Mouse (Mus musculus): ENCODE measurements around the gene Mrps14. TPM values are rescaled to one million over a fixed set of nuclear protein-coding genes. Genes with fewer than 3 reads are reported as not detected.
A peak's percentile ranks its signal among the peaks of the same experiment; 100 is the strongest.

Mrps14 gene
- polyA plus RNA-seq, 1 experiment: 76.9 TPM

DNA sequence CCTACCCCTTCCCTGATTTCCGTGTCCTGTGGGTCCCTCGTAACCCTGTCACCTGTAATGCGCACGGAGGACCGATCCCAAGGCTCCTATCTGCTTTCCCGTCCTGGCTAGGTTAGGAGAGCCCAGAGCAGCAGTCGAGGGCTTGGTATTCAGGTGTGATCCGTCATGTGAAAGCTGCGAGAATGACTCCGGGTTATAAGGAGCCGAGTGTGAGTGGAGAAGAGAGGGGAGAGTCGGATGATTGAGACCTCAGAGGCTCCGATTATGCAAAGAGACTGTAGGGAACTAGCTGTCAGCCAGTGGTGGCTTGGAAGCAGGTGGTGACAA is 285 bp downstream of the Mrps14 start:
- H3K9ac ChIP-seq (ENCODE audit: low read depth, poor library complexity, severe bottlenecking): peak overlapping the region; percentile 86
- peaks cover 19% of the 10 kb centered on the region for H3K36me3 ChIP-seq (ENCODE audit: control insufficient read depth, insufficient read depth, low read length, poor library complexity, severe bottlenecking)
- no peaks in the 10 kb centered on the region for H3K9me3 ChIP-seq (replicated peaks; ENCODE audit: control insufficient read depth, insufficient read depth, low read length, poor library complexity, severe bottlenecking)
- H3K4me3 ChIP-seq (ENCODE audit: low read depth, low read length): peak overlapping the region; percentile 98
- no peaks in the 10 kb centered on the region for H3K27me3 ChIP-seq (ENCODE audit: control insufficient read depth, insufficient read depth, low read length, poor library complexity, severe bottlenecking)
- peak overlapping the region; percentile 7; the same call in 1 of the 2 replicates for H3K27ac ChIP-seq (ENCODE audit: insufficient read depth, low read length)
- TF ChIP-seq EP300 (IDR thresholded peaks at IDR 0.05; ENCODE audit: insufficient read depth, low read depth, low read length): no peak
- TF ChIP-seq CTCF (IDR thresholded peaks at IDR 0.05; ENCODE audit: low read depth, low read length): no peak
- no peak for TF ChIP-seq POLR2A (IDR thresholded peaks at IDR 0.05; ENCODE audit: insufficient read depth, low read length)
- H3K4me1 ChIP-seq (ENCODE audit: control insufficient read depth, insufficient read depth, low read length): no peaks in the 10 kb centered on the region

DNA sequence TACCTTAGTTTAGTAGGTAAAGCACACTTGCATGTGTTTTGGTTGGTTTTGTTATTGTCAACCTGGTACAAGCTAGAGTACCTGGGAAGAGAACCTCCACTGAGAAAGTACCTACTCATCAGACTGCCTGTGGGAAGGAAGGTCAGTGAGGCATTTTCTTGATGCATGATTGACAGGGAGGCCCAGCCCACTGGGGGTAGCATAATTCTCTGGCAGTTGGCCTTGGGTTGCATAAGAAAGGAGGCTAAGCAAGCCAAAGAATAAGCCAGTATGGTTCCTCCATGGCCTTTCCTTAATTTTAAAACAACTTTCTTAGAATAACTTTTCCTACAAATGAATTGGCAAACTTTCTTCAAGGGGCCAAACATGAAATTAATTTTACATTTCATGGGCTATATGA is 10.5 kb downstream of the Mrps14 start:
- no peak overlapping the region for H3K9ac ChIP-seq (ENCODE audit: low read depth, poor library complexity, severe bottlenecking)
- TF ChIP-seq EP300 (IDR thresholded peaks at IDR 0.05; ENCODE audit: insufficient read depth, low read depth, low read length) (no peak), CTCF (IDR thresholded peaks at IDR 0.05; ENCODE audit: low read depth, low read length) (no peak), POLR2A (IDR thresholded peaks at IDR 0.05; ENCODE audit: insufficient read depth, low read length) (no peak)
- no peaks in the 10 kb centered on the region for H3K9me3 ChIP-seq (replicated peaks; ENCODE audit: control insufficient read depth, insufficient read depth, low read length, poor library complexity, severe bottlenecking)
- H3K27me3 ChIP-seq (ENCODE audit: control insufficient read depth, insufficient read depth, low read length, poor library complexity, severe bottlenecking): no peaks in the 10 kb centered on the region
- H3K27ac ChIP-seq (ENCODE audit: insufficient read depth, low read length): peak overlapping the region; percentile 69
- peaks cover 4% of the 10 kb centered on the region for H3K4me1 ChIP-seq (ENCODE audit: control insufficient read depth, insufficient read depth, low read length)
- H3K4me3 ChIP-seq (ENCODE audit: low read depth, low read length): no peak overlapping the region
- peaks cover 78% of the 10 kb centered on the region for H3K36me3 ChIP-seq (ENCODE audit: control insufficient read depth, insufficient read depth, low read length, poor library complexity, severe bottlenecking)

DNA sequence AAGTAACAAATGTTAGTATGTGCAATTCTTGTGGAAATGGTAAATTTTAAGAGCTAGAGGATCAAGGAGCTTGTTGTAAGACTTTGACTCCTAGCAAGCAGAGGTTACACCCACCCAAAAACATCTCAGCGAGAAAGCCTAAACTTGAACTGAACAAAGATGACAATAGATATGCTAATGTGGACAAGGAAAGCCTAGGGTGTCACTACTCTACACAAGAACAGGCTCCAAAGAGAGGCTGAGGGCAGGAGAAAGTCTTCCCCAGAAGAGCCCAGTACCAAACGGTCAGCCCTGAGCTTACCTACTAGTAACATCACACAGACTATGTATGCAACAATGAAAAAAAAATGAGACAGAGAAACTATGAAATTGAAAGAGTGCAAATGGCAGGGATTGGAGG is 14.8 kb downstream of the Mrps14 start:
- H3K9ac ChIP-seq (ENCODE audit: low read depth, poor library complexity, severe bottlenecking): 0 out of 2 replicates have a peak overlapping the region, but pooled peaks have one; percentile 96
- TF ChIP-seq EP300 (IDR thresholded peaks at IDR 0.05; ENCODE audit: insufficient read depth, low read depth, low read length) (0 out of 2 replicates have a peak, but pooled peaks have one; percentile 52), CTCF (IDR thresholded peaks at IDR 0.05; ENCODE audit: low read depth, low read length) (no peak), POLR2A (IDR thresholded peaks at IDR 0.05; ENCODE audit: insufficient read depth, low read length) (no peak)
- H3K27ac ChIP-seq (ENCODE audit: insufficient read depth, low read length): peak overlapping the region; percentile 31; the same call in 1 of the 2 replicates
- H3K9me3 ChIP-seq (replicated peaks; ENCODE audit: control insufficient read depth, insufficient read depth, low read length, poor library complexity, severe bottlenecking): no peaks in the 10 kb centered on the region
- H3K4me3 ChIP-seq (ENCODE audit: low read depth, low read length): no peak overlapping the region
- no peaks in the 10 kb centered on the region for H3K27me3 ChIP-seq (ENCODE audit: control insufficient read depth, insufficient read depth, low read length, poor library complexity, severe bottlenecking)
- peaks cover 42% of the 10 kb centered on the region for H3K36me3 ChIP-seq (ENCODE audit: control insufficient read depth, insufficient read depth, low read length, poor library complexity, severe bottlenecking)
- peaks cover 1% of the 10 kb centered on the region for H3K4me1 ChIP-seq (ENCODE audit: control insufficient read depth, insufficient read depth, low read length)

DNA sequence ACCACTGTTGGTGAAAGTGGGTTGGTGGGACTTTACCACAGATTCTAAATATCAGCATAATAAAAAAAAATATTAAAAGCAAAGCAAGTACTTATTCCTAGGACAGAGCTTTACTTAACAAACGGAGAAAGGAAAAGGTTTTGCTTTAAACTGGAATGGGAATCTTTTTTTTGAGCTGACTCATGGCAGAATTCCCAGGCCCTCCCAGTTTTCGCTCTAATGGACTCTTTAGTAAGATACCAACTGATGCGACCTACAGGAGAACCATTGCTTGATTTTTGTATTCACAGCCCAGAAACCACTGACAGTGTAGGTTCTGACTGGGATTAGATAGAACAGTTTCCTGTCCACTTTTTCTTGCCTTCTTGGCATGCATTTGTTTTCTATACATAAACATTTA is 15.6 kb downstream of the Mrps14 start:
- no peak for TF ChIP-seq EP300 (IDR thresholded peaks at IDR 0.05; ENCODE audit: insufficient read depth, low read depth, low read length)
- no peak for TF ChIP-seq POLR2A (IDR thresholded peaks at IDR 0.05; ENCODE audit: insufficient read depth, low read length)
- TF ChIP-seq CTCF (IDR thresholded peaks at IDR 0.05; ENCODE audit: low read depth, low read length): no peak
- Histone ChIP-seq H3K4me1 (ENCODE audit: control insufficient read depth, insufficient read depth, low read length) (no peaks in the 10 kb centered on the region), H3K9me3 (replicated peaks; ENCODE audit: control insufficient read depth, insufficient read depth, low read length, poor library complexity, severe bottlenecking) (no peaks in the 10 kb centered on the region), H3K4me3 (ENCODE audit: low read depth, low read length) (peak overlapping the region; percentile 85), H3K27me3 (ENCODE audit: control insufficient read depth, insufficient read depth, low read length, poor library complexity, severe bottlenecking) (no peaks in the 10 kb centered on the region), H3K27ac (ENCODE audit: insufficient read depth, low read length) (peak overlapping the region; percentile 94), H3K36me3 (ENCODE audit: control insufficient read depth, insufficient read depth, low read length, poor library complexity, severe bottlenecking) (peaks cover 34% of the 10 kb centered on the region), H3K9ac (ENCODE audit: low read depth, poor library complexity, severe bottlenecking) (peak overlapping the region; percentile 96)

DNA sequence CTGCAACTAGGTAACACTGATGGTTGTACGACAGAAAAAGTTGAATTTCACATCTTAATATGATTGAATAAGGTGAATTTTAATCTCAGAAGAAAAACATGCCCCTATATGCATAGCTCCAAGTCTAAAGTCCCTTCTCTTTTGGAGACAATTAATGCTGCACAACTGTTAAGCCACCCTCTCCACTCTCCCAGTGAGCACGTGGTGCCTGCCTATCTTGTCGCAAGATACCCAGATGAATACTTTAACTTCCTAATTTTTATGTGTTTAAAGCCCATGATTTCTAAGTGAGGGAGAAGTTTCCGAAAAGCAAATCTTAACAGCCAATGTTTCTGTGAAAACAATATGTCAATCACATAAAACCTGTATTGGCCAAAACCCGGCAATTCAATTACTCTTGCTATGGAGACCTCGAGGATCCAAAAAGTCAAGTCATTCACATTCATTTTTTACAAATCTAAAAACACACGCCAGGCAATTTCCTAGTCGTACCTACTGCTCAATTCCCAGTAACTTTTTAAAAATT is 16.6 kb downstream of the Mrps14 start:
- H3K4me1 ChIP-seq (ENCODE audit: control insufficient read depth, insufficient read depth, low read length): no peaks in the 10 kb centered on the region
- H3K4me3 ChIP-seq (ENCODE audit: low read depth, low read length): peak overlapping the region; percentile 85
- TF ChIP-seq EP300 (IDR thresholded peaks at IDR 0.05; ENCODE audit: insufficient read depth, low read depth, low read length) (no peak), CTCF (IDR thresholded peaks at IDR 0.05; ENCODE audit: low read depth, low read length) (no peak), POLR2A (IDR thresholded peaks at IDR 0.05; ENCODE audit: insufficient read depth, low read length) (no peak)
- peak overlapping the region; percentile 21 for H3K27ac ChIP-seq (ENCODE audit: insufficient read depth, low read length)
- H3K27me3 ChIP-seq (ENCODE audit: control insufficient read depth, insufficient read depth, low read length, poor library complexity, severe bottlenecking): no peaks in the 10 kb centered on the region
- peak overlapping the region; percentile 96 for H3K9ac ChIP-seq (ENCODE audit: low read depth, poor library complexity, severe bottlenecking)
- H3K36me3 ChIP-seq (ENCODE audit: control insufficient read depth, insufficient read depth, low read length, poor library complexity, severe bottlenecking): peaks cover 24% of the 10 kb centered on the region
- H3K9me3 ChIP-seq (replicated peaks; ENCODE audit: control insufficient read depth, insufficient read depth, low read length, poor library complexity, severe bottlenecking): no peaks in the 10 kb centered on the region

DNA sequence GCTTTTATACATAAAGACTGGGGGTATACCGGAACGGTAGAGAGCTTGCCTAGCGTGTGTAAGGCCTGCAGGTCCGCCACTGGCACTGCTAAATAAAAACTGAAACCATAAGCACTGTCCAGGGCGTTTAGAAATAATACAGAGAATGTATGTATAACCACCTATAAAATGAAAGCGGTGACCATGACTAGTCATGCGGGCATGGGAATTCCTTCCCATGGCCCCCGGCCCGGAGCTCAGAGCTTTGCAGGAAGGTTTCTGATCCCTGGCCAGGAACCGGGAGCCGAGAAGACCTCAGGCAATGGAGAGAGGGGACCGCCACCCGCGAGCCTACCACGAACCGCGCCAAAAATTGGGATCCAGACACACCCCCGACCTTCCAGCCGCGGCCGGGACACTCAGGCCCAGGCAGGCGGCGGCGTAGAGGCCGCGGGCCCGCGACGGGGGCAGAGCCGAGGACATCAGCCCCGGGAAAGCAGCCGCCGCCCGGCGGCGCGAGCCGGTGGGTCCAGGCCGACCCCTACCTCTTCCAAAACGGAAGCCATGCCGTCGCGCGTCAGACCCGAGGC is 17.2 kb downstream of the Mrps14 start:
- peaks cover 18% of the 10 kb centered on the region for H3K36me3 ChIP-seq (ENCODE audit: control insufficient read depth, insufficient read depth, low read length, poor library complexity, severe bottlenecking)
- no peaks in the 10 kb centered on the region for H3K9me3 ChIP-seq (replicated peaks; ENCODE audit: control insufficient read depth, insufficient read depth, low read length, poor library complexity, severe bottlenecking)
- H3K9ac ChIP-seq (ENCODE audit: low read depth, poor library complexity, severe bottlenecking): peak overlapping the region; percentile 96
- H3K27ac ChIP-seq (ENCODE audit: insufficient read depth, low read length): peak overlapping the region; percentile 21
- peak overlapping the region; percentile 85 for H3K4me3 ChIP-seq (ENCODE audit: low read depth, low read length)
- TF ChIP-seq CTCF (IDR thresholded peaks at IDR 0.05; ENCODE audit: low read depth, low read length): no peak
- TF ChIP-seq EP300 (IDR thresholded peaks at IDR 0.05; ENCODE audit: insufficient read depth, low read depth, low read length): no peak
- no peak for TF ChIP-seq POLR2A (IDR thresholded peaks at IDR 0.05; ENCODE audit: insufficient read depth, low read length)
- no peaks in the 10 kb centered on the region for H3K27me3 ChIP-seq (ENCODE audit: control insufficient read depth, insufficient read depth, low read length, poor library complexity, severe bottlenecking)
- no peaks in the 10 kb centered on the region for H3K4me1 ChIP-seq (ENCODE audit: control insufficient read depth, insufficient read depth, low read length)

Measured in ES-Bruce4 (cell line).